Mouse (Mus musculus) kidney, embryonic 15.5 days (tissue): ENCODE results near the gene Anp32a. TPM values are rescaled to one million over a fixed set of nuclear protein-coding genes. Genes with fewer than 3 reads are reported as not detected.
A peak's percentile ranks its signal among the peaks of the same experiment; 100 is the strongest.

Experiments
- ATAC-seq: fragments of 200-750 bp; cut with Nextera tagmentation; replicated peaks from 2 replicates; pipeline ENCODE4 v1.8.0; 2017; ENCODE audit warnings: moderate TSS enrichment; ENCODE audit not compliant: low FRiP score
- H3K27ac ChIP-seq: fragments of 300-500 bp; sonication (generic); 2 replicates; pipeline ENCODE4 v1.5.1; 2015; ENCODE audit warnings: mild to moderate bottlenecking, inconsistent platforms
- H3K27me3 ChIP-seq: fragments of 300-500 bp; sonication (generic); 2 replicates; pipeline ENCODE4 v1.6.1; 2015; ENCODE audit warnings: inconsistent platforms
- H3K36me3 ChIP-seq: fragments of 300-500 bp; sonication (generic); 2 replicates; pipeline ENCODE4 v1.6.1; 2015; ENCODE audit warnings: inconsistent platforms
- H3K4me1 ChIP-seq: fragments of 300-500 bp; sonication (generic); 2 replicates; pipeline ENCODE4 v1.6.1; 2015; ENCODE audit warnings: inconsistent platforms
- H3K4me2 ChIP-seq: fragments of 300-500 bp; sonication (generic); 2 replicates; pipeline ENCODE4 v1.6.1; 2015; ENCODE audit warnings: moderate library complexity, mild to moderate bottlenecking, inconsistent platforms
- H3K4me3 ChIP-seq: fragments of 300-500 bp; sonication (generic); replicated peaks from 2 replicates; pipeline ENCODE4 v1.5.1; 2015; ENCODE audit warnings: mild to moderate bottlenecking, inconsistent platforms
- H3K9ac ChIP-seq: fragments of 300-500 bp; sonication (generic); 2 replicates; pipeline ENCODE4 v1.6.1; 2015; ENCODE audit warnings: mild to moderate bottlenecking, inconsistent platforms
- H3K9me3 ChIP-seq: fragments of 300-500 bp; sonication (generic); replicated peaks from 2 replicates; pipeline ENCODE4 v1.6.1; 2016; ENCODE audit warnings: inconsistent platforms
- WGBS: fragments of 180-500 bp; shearing (Covaris S2); methylation state at CpG from one replicate; pipeline ENCODE4 v1.1.7; 2015; ENCODE audit warnings: mixed read lengths; 5-methylcytosine and 5-hydroxymethylcytosine counted together
- polyA plus RNA-seq: library from polyadenylated mRNA; unstranded; fragments of >200 nt; fragmentation: Nextera tagmentation; extraction: Ambion mirVana; gene quantifications from 2 replicates; pipeline ENCODE4 v1.2.1, GENCODE M21; 2015

The Anp32a gene
- polyA plus RNA-seq, 1 experiment from 2014 or later, result 225 TPM

DNA sequence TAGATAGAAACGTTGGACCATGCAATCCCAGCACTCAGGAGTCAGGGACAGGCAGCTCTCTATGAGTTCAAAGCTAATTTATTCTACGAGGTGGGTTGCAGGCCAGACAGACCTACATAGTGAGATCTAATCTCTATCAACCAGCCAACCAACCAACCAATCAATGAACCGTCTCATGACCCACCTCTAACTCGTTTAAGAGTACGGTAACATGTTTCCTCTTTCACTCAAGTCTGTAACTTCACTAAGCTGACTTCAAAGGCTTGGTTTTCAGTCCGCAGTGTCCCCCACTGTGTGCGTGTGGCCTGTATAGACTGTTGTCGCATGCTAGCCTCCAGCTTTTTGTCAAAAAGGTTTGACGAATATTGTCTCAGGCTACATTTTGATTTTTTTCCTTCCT is 48.6 kb downstream of the Anp32a start:
- Histone ChIP-seq H3K4me3 (no peak overlapping the region), H3K36me3 (no peaks in the 10 kb centered on the region), H3K9ac (no peak overlapping the region), H3K27ac (peak overlapping the region; percentile 64), H3K27me3 (no peaks in the 10 kb centered on the region), H3K9me3 (no peaks in the 10 kb centered on the region), H3K4me1 (no peaks in the 10 kb centered on the region), H3K4me2 (no peak overlapping the region)
- WGBS, result 59% methylated on average over 9 of the region's 9 CpGs
- ATAC-seq, result 0 out of 2 replicates have a peak, but pooled peaks have one; percentile 40

DNA sequence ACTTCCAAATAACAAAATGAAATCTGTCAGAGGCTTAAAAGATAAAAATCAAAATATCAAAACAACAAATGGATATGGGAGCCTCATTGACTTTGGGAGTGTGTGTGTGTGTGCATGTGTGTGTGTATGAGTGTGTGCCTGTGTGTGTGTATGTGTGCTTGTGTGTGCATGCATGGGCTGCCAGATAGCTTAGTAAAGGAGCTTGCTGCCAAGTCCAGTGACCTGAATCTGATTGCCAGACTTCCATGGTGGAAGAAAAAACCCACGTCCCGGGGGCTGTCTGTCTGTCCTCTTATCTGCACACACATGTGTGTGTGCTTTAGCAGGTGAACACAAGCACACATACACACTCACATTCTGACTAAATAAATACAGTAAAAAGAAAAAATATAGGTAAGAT is 52.4 kb downstream of the Anp32a start:
- H3K9me3 ChIP-seq, result no peaks in the 10 kb centered on the region
- H3K4me3 ChIP-seq, result no peak overlapping the region
- no peak overlapping the region for H3K27ac ChIP-seq
- 57% methylated on average over 2 of the region's 2 CpGs for WGBS
- H3K9ac ChIP-seq, result no peak overlapping the region
- H3K36me3 ChIP-seq, result no peaks in the 10 kb centered on the region
- H3K4me2 ChIP-seq, result no peak overlapping the region
- no peak for ATAC-seq
- H3K27me3 ChIP-seq, result no peaks in the 10 kb centered on the region
- no peaks in the 10 kb centered on the region for H3K4me1 ChIP-seq

DNA sequence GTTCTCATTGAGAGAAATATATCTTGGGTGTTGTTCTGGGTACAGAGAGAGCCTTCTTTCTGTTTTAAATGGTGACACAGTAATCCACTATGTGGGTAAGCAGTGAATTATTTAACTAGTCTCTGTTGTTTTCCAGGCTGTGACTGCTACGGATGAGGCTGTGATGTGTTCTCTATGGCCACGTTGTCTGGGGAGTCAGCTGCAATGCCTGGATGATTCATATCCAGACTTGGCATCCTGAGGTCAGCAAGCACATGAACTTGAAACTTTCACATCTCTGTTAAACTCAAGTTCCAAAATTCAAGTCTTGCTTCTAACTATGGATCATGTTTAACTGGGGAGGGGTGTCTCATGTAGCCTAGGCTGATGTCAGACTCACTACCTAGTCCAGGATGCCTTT is 53.1 kb downstream of the Anp32a start:
- Histone ChIP-seq H3K27me3 (no peaks in the 10 kb centered on the region), H3K9me3 (no peaks in the 10 kb centered on the region), H3K4me1 (no peaks in the 10 kb centered on the region), H3K36me3 (no peaks in the 10 kb centered on the region), H3K4me3 (no peak overlapping the region), H3K9ac (no peak overlapping the region), H3K27ac (no peak overlapping the region), H3K4me2 (no peak overlapping the region)
- 39% methylated on average over 2 of the region's 2 CpGs for WGBS
- no peak for ATAC-seq

DNA sequence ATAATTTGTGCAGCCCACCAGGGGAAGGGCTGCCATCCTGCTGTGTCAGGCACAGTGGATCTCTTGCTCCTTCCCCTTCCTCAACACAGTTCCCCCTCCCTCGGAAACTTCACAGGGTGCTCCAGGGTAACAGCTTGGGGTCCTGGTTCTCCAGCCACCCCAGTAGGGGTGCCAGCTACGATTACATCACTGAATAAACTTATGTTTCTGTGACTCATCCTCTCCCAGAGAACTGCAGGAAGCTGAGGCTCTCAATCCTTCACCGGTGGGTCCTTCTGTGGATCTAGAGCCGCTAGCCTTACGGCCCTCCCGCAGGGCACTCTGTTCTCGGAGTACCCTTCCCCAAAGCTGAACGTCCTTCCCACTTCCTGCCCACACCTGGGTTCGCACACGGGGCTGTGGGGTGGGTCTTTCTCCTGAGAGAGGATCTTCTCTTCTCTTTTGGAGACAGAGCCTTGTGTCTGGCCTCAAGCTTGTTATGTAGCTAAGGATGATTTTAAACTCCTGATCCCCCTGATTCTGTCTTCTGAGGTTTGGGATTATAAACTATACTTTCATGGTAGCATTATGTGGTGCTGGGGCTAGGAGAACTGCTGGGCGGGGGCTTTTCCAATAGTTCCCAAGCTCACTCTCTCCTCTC is 59.6 kb downstream of the Anp32a start:
- H3K4me1 ChIP-seq, result peaks cover 10% of the 10 kb centered on the region
- H3K4me3 ChIP-seq, result no peak overlapping the region
- H3K27ac ChIP-seq, result no peak overlapping the region
- no peaks in the 10 kb centered on the region for H3K9me3 ChIP-seq
- H3K9ac ChIP-seq, result no peak overlapping the region
- no peak for ATAC-seq
- no peaks in the 10 kb centered on the region for H3K27me3 ChIP-seq
- no peaks in the 10 kb centered on the region for H3K36me3 ChIP-seq
- no peak overlapping the region for H3K4me2 ChIP-seq
- 54% methylated on average over 11 of the region's 11 CpGs for WGBS

DNA sequence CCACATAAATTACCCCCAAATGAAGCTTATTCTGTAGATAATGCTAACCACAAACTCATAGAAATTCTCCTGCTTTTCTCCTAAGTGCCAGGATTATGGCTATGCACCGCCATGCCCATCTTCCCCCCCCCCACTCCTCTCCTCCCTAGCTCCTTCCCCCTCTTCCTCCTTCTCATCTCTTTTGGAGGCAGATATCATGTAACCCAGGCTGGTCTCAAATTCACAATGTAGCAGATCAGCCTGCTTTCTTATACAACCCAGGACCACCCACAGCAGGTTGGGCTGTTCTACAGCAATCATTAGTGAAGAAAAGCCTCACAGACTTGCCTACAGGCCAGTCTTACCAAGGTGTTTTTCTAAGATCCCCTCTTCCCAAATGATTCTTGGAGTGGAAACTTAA is 60.5 kb downstream of the Anp32a start:
- Histone ChIP-seq H3K4me3 (no peak overlapping the region), H3K36me3 (no peaks in the 10 kb centered on the region), H3K4me2 (no peak overlapping the region), H3K4me1 (peaks cover 10% of the 10 kb centered on the region), H3K27me3 (no peaks in the 10 kb centered on the region), H3K9ac (no peak overlapping the region), H3K9me3 (no peaks in the 10 kb centered on the region), H3K27ac (peak overlapping the region; percentile 52)
- 43% methylated on average over 1 of the region's 1 CpGs for WGBS
- no peak for ATAC-seq

DNA sequence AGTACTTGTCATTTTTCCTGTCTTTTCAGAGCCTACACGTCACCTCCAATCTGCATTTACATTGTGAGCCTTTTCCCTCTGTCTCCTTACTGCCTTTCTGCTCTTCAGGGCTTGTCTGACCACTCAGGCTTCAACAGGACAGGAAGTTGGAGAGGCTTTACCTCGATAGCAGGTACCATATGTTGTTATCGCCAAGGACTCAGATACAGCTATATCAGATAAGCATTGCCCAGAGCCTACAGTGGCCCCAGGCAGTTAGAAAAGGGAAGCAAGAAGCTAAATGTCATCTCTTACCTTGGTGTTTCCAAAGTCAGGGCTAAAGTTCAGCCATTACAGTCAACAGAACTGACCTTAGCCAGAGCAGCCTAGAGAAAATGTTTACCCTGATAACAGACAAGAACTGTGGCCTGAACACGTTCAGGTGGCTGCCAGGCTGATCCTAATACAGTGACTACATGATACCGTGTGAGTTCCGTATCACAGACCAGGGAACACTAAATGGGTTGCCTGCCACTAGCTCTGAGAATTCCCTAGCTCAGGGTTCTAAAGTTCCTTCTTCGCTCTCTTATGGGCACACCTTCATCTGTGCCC is 65.4 kb downstream of the Anp32a start:
- WGBS, result 82% methylated on average over 7 of the region's 7 CpGs
- Histone ChIP-seq H3K27ac (no peak overlapping the region), H3K36me3 (no peaks in the 10 kb centered on the region), H3K4me1 (peaks cover under 1% of the 10 kb centered on the region; the same call in 1 of the 2 replicates), H3K4me2 (no peak overlapping the region), H3K27me3 (no peaks in the 10 kb centered on the region), H3K9ac (no peak overlapping the region), H3K9me3 (no peaks in the 10 kb centered on the region), H3K4me3 (no peak overlapping the region)
- ATAC-seq, result no peak

DNA sequence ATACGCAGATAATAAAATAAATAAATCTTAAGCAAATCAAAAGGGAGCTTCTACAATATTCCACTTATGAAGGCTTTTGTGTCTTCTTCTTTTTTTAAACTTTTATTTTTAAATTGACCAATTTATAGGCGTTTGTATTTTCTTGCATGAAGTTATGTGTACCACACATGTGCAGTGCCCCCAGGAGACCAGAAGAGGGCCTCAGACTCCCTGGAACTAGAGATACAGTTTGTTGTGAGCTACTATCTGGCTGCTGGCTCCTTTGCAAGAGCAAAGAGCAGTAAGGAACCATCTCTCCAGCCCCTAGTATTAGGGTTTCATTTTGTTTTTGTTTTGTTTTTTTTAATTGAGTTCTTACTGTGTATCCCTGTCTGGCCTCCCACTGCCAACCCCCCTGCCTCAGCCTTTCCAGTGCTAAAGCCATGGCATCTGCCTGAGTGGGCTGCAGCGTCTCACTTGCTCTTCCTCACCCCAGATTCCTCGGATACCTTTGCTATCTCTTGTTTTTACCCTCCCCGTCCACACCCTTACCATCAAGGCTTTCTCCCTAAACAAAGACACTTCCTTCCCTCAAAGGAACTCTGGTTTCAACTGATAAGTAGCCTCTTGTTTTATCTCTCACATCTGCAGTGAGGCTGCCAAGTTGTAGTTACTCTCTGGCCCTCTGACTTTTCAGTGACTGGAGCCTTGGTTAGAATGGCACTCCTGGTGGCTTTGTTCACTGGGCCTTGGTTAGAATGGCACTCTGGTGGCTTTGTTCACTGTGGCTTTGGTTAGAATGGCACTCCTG is 66.5 kb downstream of the Anp32a start:
- 76% methylated on average over 5 of the region's 5 CpGs for WGBS
- H3K4me2 ChIP-seq, result no peak overlapping the region

DNA sequence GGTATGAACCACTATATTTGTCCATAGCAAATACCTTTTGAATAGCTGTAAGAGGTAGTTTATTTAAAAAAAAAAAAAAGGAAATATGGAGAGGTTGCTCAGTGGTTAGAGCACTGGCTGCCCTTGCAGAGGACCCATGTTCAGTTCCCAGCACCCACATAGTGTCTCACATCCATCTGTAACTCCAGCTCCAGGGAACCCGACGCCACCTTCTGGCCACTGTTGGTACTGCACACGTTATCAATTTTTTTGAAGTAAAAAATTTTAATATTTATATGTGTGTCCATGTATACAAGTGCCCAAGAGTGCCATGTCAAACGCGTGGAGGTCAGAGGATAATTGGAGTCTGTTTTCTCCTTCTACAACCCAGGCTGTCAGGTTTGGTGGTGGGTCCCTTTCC is 77.6 kb downstream of the Anp32a start:
- no peak for ATAC-seq
- Histone ChIP-seq H3K4me2 (no peak overlapping the region), H3K36me3 (peaks cover 7% of the 10 kb centered on the region; the same call in 1 of the 2 replicates), H3K9me3 (peaks cover 4% of the 10 kb centered on the region; the same call in 1 of the 2 replicates), H3K9ac (no peak overlapping the region), H3K4me3 (no peak overlapping the region), H3K27ac (no peak overlapping the region), H3K4me1 (peaks cover 37% of the 10 kb centered on the region), H3K27me3 (no peaks in the 10 kb centered on the region)
- 66% methylated on average over 5 of the region's 5 CpGs for WGBS

More for the DNA sequence above, 66.5 kb downstream of the Anp32a start:
- no peak for ATAC-seq
- no peaks in the 10 kb centered on the region for H3K9me3 ChIP-seq
- H3K4me3 ChIP-seq, result no peak overlapping the region
- no peaks in the 10 kb centered on the region for H3K36me3 ChIP-seq
- H3K27ac ChIP-seq, result no peak overlapping the region
- H3K9ac ChIP-seq, result no peak overlapping the region
- no peaks in the 10 kb centered on the region for H3K27me3 ChIP-seq
- no peaks in the 10 kb centered on the region for H3K4me1 ChIP-seq

DNA sequence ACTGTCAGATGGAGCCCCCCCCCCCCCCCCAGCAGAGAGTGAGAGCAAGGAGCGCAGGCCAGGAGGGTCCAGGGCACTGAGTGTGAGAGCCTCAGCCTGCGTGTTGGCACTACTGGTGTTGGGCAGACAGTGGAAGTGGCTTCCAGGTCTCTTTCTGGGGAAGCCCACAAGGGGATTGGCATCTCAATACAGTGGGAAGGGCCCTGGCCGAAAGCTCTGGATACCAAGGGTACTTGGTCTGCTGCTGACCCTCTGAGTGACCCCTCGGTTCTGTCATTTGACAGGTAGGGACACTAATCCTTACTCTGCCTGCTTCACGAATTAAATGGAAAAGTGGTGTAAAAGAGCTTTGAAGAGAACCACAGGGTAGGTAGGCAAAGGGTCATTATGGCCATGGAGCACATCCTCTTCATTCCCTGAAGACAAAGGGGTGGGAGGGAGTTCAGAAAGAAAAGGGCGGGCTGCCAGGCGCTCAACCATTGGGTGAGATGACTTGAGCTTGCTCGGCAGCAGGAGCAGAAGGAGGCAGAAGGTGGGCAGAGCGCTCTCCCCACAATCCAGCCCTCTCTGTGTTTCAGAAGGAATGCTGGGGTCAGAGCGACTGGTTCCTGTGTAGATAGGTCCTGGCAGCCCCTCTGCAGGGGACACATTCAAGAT is 79.3 kb downstream of the Anp32a start:
- Histone ChIP-seq H3K4me1 (peaks cover 31% of the 10 kb centered on the region), H3K36me3 (peaks cover 7% of the 10 kb centered on the region; the same call in 1 of the 2 replicates), H3K27me3 (no peaks in the 10 kb centered on the region), H3K27ac (peak overlapping the region; percentile 20), H3K4me3 (0 out of 2 replicates have a peak overlapping the region, but pooled peaks have one; percentile 24), H3K9me3 (peaks cover 4% of the 10 kb centered on the region; the same call in 1 of the 2 replicates), H3K4me2 (peak overlapping the region; percentile 57), H3K9ac (0 out of 2 replicates have a peak overlapping the region, but pooled peaks have one; percentile 5)
- WGBS, result 50% methylated on average over 10 of the region's 10 CpGs
- no peak for ATAC-seq

DNA sequence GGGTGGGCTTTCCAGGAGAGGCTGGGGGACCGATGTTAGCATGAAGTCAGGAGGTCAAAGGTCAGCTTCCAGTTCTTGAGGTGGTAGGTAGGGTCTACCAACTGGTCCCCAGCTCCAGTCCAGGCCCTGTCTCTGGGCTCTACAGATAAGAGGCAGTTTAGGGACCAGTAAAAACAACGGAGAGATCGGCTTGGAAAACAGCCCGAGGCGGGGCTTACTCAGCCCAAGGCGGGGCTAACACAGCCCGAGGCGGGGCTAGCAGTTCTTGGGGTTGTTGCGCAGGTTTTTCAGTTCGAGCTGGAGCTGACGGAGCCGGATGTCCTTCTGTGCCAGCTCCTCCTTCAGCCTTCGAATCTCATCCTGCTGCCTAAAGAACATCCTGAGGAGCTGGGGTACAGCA is 79.9 kb downstream of the Anp32a start:
- ATAC-seq, result peak; percentile 79
- peak overlapping the region; percentile 24 for H3K4me3 ChIP-seq
- peaks cover 4% of the 10 kb centered on the region; the same call in 1 of the 2 replicates for H3K9me3 ChIP-seq
- H3K9ac ChIP-seq, result 0 out of 2 replicates have a peak overlapping the region, but pooled peaks have one; percentile 5
- H3K36me3 ChIP-seq, result peaks cover 7% of the 10 kb centered on the region; the same call in 1 of the 2 replicates
- H3K4me1 ChIP-seq, result peaks cover 31% of the 10 kb centered on the region
- WGBS, result 2% methylated on average over 13 of the region's 13 CpGs
- no peaks in the 10 kb centered on the region for H3K27me3 ChIP-seq
- H3K27ac ChIP-seq, result peak overlapping the region; percentile 20
- H3K4me2 ChIP-seq, result peak overlapping the region; percentile 57

DNA sequence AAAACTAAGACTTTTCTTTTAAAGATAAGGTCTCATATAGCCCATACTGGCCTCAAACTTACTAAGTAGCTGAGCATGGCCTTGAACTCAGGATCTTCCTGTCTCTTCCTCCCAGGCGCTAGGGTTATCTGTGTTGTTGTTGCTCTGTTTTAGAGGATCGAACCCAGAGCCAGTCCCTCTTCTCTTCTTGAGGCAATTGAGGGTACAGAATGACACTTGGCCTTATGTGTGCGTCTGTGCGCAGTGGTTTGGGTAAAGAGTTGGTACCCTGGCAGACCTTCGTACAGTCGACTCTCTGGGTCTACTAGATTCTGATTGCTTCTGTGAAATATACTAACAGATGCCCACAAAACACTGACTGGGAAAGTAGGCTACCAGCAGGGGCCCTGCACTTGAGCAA is 80.8 kb downstream of the Anp32a start:
- ATAC-seq, result no peak
- no peak overlapping the region for H3K9ac ChIP-seq
- no peak overlapping the region for H3K27ac ChIP-seq
- no peak overlapping the region for H3K4me3 ChIP-seq
- H3K36me3 ChIP-seq, result peaks cover 9% of the 10 kb centered on the region; the same call in 1 of the 2 replicates
- H3K9me3 ChIP-seq, result peaks cover 4% of the 10 kb centered on the region; the same call in 1 of the 2 replicates
- WGBS, result 95% methylated on average over 6 of the region's 6 CpGs
- H3K4me1 ChIP-seq, result peaks cover 28% of the 10 kb centered on the region
- H3K4me2 ChIP-seq, result no peak overlapping the region
- no peaks in the 10 kb centered on the region for H3K27me3 ChIP-seq
